Mouse (Mus musculus) left cerebral cortex, postnatal 10 days (tissue): ENCODE results near the gene Atp8a1. TPM values are rescaled to one million over a fixed set of nuclear protein-coding genes. Genes with fewer than 3 reads are reported as not detected.
A peak's percentile ranks its signal among the peaks of the same experiment; 100 is the strongest.

ENCODE experiments used
- DNase-seq, 2 experiments: peaks; one replicate each; pipeline ENCODE4 v3.0.0; 2021 to 2022; ENCODE audit warnings: low spot score in 2 of 2, mixed read lengths in 1 of 2; ENCODE audit errors: extremely low spot score in 1 of 2
- intact Hi-C: fragments of 180-260 bp; cut with DNase I; formaldehyde crosslinking; loops from one replicate; pipeline ENCODE4 v1.15.1; 2025
- total RNA-seq, 2 experiments: library from RNA; stranded (reverse); gene quantifications; 2 replicates each; pipeline ENCODE4 v1.2.3; 2021

Gene Atp8a1
- total RNA-seq, 2 experiments from 2014 or later: 145 to 152 TPM

DNA sequence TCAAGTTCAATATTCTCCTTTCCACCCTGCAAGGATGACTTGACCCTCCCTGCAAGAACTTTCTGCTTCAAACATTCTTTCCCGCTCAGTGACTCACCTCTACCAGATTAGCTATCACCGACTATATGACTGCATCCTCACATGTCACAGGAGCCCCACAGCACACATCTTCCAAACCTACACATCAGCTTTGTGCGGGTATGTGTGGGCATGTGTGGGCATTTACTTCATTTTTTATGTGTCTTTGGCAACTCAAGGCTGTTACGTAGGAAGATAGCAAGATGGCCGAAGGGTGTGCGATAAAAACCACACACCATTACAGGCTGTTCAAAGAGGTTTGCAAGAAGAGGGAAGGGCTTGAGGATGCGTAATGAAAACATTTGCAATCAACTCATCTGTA is 145.6 kb downstream of the Atp8a1 start:
- intact Hi-C loops: no loop called here
- no peak for DNase-seq

DNA sequence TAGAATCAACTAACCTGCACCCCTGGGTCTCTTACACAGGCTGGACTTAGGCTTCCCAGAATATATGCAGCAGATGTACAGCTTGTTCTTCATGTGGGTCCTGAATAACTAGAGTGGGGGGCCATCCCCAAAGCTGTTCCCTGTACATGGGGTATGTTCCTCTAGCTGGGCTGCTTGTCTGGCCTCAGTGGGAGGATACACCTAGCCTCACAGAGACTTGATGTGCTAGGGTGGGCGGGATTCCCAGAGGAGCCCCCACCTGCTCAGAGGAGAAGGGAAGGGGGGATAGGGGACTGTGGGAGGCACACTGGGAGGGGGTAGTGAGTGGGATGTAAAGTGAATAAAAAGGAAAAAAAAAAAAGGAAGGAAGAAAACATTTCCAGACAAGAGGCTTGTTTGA is 147.8 kb downstream of the Atp8a1 start:
- DNase-seq: no peak
- intact Hi-C loops: no loop called here

DNA sequence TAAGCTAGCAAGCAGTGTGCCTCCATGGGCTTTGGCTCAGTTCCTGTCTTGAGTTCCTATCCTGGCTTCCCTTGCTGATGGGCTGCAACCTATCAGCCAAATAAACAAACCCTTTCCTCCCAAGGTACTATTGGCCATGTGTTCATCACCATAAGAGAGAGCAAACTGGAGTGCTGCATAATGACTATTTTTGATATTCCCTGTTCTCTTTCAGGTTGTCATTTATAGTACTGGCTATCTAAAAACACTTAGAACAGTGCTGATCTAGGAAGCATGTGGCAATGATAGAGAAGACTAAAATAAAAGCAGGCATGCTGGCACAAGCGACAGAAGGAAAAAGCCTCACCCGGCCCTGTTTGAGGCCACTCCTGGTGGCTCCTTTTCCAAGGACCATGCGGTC is 149.1 kb downstream of the Atp8a1 start:
- intact Hi-C loops: no loop called here
- no peak for DNase-seq

DNA sequence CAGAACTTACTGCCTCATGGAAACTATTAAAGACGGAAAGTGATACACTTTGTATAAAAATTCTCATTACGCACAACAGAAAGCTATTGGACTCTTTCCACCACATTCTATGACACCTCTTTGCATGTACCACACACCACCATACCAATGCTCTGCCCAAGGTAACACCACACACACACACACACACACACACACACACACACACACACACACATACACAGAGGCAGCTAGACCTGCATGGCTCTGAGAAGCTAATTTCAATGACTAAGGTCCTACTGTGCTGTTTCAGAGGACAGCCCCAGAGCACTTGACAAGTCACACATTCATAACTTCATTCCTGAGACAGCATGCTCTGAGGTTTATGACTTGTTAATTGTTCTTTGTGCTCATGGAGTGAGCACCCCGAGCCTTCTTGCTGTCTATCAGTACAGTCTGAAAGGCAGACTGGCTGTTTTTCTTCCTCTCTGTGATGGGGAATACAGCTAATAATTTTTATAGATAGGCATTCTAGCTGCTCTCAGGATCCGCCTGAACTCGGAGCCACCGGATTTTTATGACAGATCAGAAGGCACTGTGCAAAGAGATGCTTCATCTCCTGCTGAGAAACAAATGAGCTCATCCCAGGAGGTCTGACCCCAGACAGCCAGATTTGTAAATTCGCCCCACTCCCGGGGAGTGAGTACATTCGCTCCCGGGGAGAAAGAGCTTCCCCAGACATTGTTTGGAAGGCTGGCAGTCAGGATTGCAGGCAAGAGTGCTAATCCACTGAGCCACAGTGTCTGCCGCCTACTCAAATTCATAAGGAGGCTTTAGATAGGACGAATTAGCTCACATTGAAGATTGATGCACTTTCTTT is 150.3 kb downstream of the Atp8a1 start:
- intact Hi-C loops: no loop called here
- no peak for DNase-seq

DNA sequence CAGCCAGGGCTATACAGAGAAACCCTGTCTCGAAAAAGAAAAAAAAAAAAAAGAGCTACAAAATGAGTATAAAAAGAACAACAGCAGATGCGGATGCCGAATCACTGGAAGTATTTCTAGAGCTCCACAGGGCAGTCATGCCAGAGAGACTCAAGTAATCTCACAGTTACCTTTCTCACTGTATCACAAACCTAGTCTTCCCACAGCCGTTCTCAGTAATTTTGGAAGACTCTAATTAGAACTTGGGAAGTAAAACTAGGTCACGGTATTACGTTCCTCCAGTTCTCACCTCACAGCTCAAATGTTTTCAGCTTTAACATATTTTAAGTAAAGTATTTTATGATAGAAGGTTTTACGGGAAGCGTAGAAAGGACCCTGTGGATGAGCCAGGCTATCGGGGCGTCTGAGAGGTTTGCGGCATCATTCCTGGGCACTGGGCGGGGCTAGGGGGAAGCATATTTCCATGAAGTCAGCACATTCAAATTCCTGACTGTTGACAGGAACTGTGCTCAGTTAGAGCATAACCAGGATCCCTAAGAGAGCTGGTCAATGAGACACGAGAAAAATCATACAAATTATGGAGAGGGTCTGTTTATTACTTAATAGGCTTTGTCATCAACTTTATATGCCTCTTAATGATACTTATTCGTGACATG is 152.1 kb downstream of the Atp8a1 start:
- DNase-seq: peak in 1 of 2 experiments; percentile 26
- intact Hi-C loops: no loop called here

DNA sequence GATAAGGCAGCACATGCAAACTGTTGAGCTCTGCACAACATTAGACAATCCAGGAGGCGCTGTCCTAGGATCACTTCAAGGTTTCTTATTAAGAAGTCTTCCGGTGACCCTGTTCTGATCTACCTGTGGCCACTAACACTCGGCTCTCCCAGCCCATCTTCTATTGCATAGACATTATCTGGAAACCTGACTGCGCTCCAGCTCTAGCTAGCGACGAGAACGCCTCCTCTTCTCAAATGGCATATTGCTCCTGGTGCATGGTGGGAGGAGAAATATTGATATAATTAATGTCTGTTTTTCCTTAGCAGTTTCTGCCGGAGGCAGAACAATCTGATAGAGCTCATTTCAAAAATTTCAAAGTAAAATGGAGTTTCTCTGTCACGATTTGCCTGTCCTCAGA is 156.9 kb downstream of the Atp8a1 start:
- intact Hi-C loops: no loop called here
- DNase-seq: no peak

DNA sequence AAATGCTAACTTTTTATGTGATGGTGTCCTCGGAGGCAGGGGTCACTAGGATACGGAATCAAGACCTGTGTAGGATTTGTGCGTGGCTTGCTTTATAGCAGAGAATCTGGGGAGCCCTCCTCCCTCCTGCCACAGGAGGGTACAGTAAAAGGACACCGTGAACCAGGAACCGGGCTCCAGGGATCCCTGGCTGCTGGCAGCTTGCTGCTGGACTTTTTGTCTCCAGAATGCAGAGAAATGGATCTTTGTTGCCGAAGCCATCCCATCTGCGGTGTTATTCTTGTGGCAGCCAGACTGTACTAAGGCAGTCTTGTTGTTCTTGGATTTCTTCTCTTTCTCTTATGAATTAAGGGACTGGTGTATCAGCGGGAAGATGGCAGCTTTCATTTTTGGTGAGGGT is 159.2 kb downstream of the Atp8a1 start:
- intact Hi-C loops: no loop called here
- no peak for DNase-seq

DNA sequence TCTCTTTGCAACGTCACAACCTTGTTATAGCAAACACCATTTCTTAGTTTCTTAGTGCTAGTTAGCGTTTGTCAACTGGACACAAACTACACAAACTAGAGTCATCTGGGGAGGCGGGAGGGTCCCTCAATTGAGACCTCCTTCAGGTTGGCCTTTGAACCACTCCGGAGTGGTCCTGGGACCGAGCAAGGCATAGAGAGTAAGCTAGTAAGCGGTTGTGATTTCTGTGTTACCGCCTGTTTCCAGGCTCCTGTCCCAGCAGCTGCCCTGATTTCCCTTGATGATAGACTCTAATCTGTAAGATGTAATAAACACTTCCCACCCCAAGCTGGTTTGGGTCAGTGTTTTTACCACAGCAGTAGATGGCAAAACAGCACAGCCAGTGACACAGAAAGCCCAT is 161.3 kb downstream of the Atp8a1 start:
- intact Hi-C loops: no loop called here
- DNase-seq: no peak

DNA sequence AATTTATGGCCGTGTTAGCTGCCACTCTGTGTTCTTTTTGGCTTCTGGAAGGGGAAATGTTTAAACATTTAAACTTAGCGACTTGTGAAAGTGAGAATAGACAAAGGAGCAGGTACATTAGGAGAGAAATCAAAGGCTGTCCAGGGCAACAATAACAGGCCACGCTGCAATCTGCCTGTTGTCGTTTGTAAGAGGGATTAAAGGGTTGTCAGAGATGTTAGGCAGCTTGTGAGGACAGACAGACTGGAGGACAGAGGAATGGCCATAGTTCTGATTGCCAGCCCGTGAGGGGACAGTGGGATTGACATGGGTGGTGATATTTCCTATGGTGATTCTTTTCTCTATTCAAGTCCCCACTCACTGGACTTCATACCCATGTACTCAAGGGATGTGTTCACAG is 161.8 kb downstream of the Atp8a1 start:
- no peak for DNase-seq
- intact Hi-C loops: no loop called here

DNA sequence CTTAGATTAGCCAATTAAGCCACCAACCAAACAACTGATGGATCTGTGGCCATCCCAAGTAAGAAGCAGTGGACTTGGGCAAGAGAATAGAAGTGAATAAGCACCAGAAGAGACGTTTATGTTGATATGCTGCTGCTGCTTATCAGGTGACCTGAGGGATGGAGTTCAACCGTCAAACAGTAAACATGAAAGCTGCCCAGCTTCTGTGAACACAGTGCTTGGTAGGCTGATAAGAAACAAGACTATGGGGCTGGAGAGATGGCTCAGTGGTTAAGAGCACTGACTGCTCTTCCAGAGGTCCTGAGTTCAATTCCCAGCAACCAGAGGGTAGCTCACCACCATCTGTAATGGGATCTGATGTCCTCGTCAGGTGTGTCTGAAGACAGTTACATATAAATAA is 168.4 kb downstream of the Atp8a1 start:
- intact Hi-C loops: no loop called here
- no peak for DNase-seq

DNA sequence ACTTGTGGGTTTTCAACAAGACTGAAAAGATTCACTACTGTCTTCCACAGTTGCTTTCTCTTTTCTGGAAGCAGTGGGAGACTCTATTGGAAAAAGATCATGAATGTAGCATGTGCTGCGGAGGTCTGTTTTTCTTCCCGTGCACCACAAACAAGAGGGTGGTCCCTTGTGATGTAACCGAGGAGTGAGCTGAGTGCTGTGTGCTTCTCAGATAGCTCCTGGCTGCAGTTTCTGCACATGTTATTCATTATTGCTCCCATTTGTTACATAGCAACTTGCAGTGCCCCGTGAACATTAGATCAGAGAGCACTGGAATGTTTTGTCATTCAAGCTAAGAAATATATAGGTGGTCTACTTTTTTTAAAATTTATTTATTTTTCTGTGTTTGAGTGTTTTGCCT is 174.2 kb downstream of the Atp8a1 start:
- intact Hi-C loops: no loop called here
- DNase-seq: no peak

DNA sequence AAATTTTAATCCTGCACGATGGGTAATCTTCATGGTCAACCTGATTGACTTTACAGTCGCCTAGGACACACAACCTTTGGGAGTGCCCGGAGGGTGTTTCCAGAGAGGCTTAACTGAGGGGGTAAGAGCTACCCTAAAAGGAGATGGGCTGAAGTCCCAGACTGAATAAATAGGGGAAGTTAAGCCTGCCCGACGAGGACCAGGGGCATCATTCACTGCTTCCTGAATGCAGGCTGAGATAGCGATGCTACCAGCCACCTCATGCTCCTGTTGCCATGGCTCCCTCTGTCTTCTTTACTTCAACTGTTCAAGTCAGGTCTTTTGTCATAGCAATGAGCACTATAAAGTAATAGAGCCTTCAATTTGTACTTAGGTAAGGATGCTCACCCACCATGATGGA is 177.1 kb downstream of the Atp8a1 start:
- DNase-seq: no peak
- intact Hi-C loops: no loop called here

DNA sequence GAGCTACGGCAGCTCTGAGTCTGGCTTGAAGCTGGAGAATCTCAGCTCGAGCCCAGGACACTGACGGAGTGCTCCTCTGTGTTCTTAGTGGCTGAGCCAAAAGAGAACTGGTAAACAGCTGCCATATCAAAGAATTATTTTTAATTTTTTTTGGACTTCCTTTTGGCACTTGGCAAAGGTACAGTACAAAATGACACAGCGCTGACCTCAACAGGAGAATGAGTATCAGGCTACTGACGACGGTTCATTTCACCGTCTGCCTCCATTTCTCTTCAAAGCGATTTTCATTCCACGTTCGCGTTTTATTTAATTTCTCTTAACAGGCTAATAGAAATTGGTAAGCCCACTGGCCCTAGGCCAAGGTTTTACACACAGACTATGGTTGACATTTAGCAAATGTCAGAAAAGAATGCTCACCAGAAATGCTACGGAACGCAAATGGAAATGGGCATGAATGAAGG is 177.8 kb downstream of the Atp8a1 start:
- no peak for DNase-seq
- intact Hi-C loops: no loop called here

DNA sequence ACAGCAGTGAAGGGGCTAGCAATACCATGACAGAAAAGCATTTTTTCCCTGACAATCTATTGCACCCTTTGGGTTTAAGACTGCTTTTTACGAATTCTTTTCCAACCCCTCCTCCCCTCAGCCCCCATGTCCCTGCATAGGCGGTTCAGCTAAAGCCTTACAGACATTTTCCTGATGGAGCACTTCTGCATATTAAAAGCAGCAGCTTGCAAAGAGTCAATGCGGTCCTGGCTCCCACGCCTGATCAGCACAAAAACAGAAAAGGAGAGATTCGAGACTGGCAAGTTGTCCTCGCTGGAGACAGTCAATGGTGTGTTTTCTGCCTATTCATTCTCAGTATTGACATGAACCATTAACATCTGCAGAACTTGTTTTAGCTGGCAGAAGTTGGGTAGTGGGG is 184.5 kb downstream of the Atp8a1 start:
- intact Hi-C loops: no loop called here
- DNase-seq: no peak

DNA sequence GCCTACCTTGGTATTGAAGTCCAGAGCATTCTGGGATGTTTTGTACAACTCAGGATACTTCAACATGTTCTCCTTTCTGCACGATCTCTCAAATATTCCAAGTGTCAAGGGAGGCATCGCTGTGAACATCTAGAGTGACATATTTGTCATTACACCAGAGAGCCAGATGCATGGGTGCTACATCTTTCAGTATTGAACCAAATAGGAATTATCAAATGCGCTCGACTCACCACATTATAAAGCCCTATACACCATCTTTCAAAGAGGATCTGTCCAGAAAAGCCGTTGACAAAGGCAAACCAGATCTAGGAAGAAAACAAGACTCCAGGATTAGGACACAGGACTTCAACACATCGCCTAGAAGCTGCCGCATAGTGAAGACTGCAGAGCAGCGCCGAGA is 187.4 kb downstream of the Atp8a1 start:
- intact Hi-C loops: no loop called here
- no peak for DNase-seq

DNA sequence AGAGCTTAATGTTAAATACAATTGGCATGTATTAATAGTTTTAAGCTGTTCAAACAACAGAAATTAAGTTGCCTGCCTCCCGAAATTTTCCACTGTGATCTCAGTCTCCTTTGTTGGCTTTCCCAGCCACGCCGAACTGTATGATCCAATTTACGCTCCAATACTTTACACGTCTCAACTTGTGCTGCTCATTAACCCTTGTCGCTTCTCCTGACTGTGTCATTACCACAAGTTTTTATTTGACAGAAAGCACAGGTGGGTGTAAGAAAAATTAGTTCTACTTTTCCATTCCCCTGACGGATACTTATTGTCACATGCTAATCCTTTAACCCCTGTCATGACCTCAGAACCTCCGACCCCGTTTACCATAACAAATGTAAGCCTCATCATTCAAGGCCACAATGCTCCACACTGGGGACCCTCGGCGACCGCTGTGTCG is 190.4 kb downstream of the Atp8a1 start:
- intact Hi-C loops: no loop called here
- DNase-seq: no peak

DNA sequence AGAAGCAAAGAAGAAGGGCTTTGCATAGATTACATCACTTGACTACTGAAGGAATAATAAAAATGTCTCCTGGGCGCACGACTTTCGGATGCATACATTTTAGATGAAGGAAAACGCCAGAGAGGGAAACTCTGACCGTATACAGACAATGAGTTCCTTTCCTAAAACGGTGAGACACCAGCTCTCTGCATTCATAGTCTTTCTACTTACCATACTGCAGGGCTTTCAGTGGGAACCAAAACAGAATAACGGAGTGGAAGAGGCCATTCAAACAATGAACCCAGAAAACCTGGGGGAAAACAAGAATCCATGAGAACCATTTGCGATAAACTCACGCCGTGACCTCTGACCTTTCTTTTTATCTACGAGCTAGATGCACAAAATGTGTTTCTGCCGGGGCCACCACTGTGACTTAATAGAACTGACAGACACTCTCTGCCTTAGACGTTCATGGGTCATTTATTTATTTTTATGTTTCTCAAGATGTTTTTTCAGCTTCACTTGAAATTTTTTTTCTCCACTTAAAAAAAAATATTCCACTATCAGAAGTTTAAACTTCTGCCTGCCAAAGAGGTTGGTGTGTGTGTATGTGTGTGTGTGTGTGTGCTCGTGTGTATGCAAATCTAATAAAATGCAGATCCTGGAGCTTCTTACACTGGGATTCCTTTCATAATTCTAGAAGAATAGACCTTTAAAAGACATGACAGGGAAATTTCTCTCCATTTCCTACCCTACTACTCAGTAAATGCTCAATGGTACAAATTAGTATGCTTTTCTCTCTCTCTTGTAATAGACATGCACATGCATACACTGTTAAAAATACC is 191.3 kb downstream of the Atp8a1 start:
- DNase-seq: no peak

DNA sequence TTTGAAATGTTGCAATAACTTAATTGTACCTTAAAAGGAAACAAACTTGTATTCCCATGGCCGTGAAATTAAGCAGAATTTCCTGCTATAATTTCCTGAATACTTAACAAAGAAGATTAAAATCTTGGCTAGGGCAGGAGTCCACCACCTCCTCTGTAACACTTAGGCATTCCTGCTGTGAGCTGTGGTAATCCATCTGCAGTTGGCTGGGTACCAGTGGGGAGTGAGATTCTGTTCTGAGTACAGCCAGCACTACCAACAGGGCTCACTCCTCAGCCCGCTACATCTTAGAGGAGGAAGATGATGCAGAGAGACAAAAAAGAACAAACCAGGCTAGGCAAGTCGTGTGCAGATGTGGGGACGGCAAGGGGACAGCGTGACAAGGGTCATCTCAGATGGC is 192.7 kb downstream of the Atp8a1 start:
- intact Hi-C loops: no loop called here

More for the DNA sequence above, 191.3 kb downstream of the Atp8a1 start:
- intact Hi-C loops: no loop called here

DNA sequence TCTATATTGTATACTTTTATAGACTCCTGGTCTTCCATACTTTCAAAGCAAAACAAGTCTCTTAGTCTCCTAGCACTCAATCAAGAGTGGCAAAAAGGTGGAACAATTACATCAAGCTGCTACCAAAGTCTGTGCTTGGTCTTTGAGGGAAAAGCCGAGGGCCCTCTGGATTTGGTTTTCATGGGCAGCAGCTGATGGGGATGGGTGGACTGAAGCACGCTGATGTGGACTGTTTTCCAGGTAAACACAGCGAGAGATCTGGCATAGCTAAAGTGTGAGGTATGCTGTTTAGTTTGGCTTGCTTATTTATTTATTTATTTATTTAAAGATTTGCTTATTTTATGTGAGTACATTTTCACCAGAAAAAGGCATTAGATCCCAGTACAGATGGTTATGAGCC is 193.7 kb downstream of the Atp8a1 start:
- DNase-seq: no peak
- intact Hi-C loops: no loop called here

More for the DNA sequence above, 192.7 kb downstream of the Atp8a1 start:
- DNase-seq: no peak

DNA sequence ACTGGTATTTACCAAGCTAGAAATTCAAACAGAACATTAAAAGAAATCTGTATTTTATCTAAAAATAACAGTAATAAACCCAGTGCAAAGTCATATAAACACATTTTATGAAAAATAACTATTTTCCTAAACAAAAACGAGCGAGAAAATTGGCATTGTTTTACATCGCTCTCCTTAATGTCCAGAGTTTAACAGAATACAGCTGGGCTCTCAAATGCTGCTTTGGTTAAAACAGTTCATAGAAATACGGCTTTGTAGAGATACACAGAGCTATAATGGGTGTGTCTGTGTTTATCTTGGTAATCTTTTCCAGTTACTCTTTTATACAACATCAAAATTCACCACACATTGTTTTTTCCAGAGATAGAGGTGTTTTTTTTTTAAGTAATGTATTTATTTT is 194.8 kb downstream of the Atp8a1 start:
- no peak for DNase-seq
- intact Hi-C loops: no loop called here
